Mouse (Mus musculus) embryonic facial prominence, embryonic 15.5 days (tissue): ENCODE data around the gene Ppfibp1. TPM values are rescaled to one million over a fixed set of nuclear protein-coding genes. Genes with fewer than 3 reads are reported as not detected.
"Not testable (repeated sequence)": the region's sequence is repeated elsewhere in the genome, so short reads cannot be mapped to it uniquely, and the experiment has no call there.

ENCODE experiments used
- ATAC-seq: fragments of 200-750 bp; cut with Nextera tagmentation; 2 replicates; pipeline ENCODE4 v1.8.0; 2017; ENCODE audit warnings: low read depth, moderate TSS enrichment; ENCODE audit not compliant: insufficient number of reproducible peaks, low FRiP score, low TSS enrichment
- H3K27ac ChIP-seq: fragments of 300-500 bp; sonication (generic); replicated peaks from 2 replicates; pipeline ENCODE4 v1.5.1; 2015; ENCODE audit warnings: mild to moderate bottlenecking, inconsistent platforms
- H3K27me3 ChIP-seq: fragments of 300-500 bp; sonication (generic); 2 replicates; pipeline ENCODE4 v1.6.1; 2015; ENCODE audit warnings: inconsistent platforms
- H3K36me3 ChIP-seq: fragments of 300-500 bp; sonication (generic); 2 replicates; pipeline ENCODE4 v1.6.1; 2015; ENCODE audit warnings: mild to moderate bottlenecking, inconsistent platforms
- H3K4me1 ChIP-seq: fragments of 300-500 bp; sonication (generic); 2 replicates; pipeline ENCODE4 v1.6.1; 2015; ENCODE audit warnings: inconsistent platforms
- H3K4me2 ChIP-seq: fragments of 300-500 bp; sonication (generic); replicated peaks from 2 replicates; pipeline ENCODE4 v1.6.1; 2015; ENCODE audit warnings: mild to moderate bottlenecking, inconsistent platforms
- H3K4me3 ChIP-seq: fragments of 300-500 bp; sonication (generic); replicated peaks from 2 replicates; pipeline ENCODE4 v1.5.1; 2015; ENCODE audit warnings: mild to moderate bottlenecking, inconsistent platforms
- H3K9ac ChIP-seq: fragments of 300-500 bp; sonication (generic); 2 replicates; pipeline ENCODE4 v1.6.1; 2015; ENCODE audit warnings: inconsistent platforms
- H3K9me3 ChIP-seq: fragments of 300-500 bp; sonication (generic); replicated peaks from 2 replicates; pipeline ENCODE4 v1.6.1; 2016; ENCODE audit warnings: inconsistent platforms
- WGBS: fragments of 180-500 bp; shearing (Covaris S2); methylation state at CpG from one replicate; pipeline ENCODE4 v1.1.7; 2015; 5-methylcytosine and 5-hydroxymethylcytosine counted together
- polyA plus RNA-seq: library from polyadenylated mRNA; unstranded; fragments of >200 nt; fragmentation: Nextera tagmentation; extraction: Ambion mirVana; gene quantifications from 2 replicates; pipeline ENCODE4 v1.2.1, GENCODE M21; 2015

The Ppfibp1 gene
- polyA plus RNA-seq, 1 experiment from 2014 or later, result 54.2 TPM

DNA sequence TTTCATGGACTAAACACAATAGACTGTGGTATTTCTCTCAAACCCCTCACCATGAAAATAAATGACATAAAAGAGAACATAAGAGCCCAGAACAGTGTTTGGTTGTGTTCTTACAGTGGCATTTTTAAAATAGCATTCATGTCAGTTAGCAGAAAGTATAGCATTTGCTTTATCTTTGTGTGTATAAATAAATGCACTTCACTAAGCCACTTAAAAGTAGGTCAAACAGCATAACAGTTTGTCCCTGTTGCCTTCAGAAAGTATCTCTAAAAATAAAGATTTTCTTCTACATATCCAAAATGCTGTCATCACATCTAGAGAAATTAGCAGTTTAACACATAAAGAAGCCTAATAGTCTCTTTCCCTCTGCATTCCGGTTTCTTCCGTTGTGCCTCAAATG lies 30.9 kb upstream of the Ppfibp1 start:
- Histone ChIP-seq H3K4me1 (0 out of 2 replicates have a peak, but pooled peaks cover 3% of the 10 kb centered on the region), H3K27me3 (no peaks in the 10 kb centered on the region), H3K4me3 (no peak overlapping the region), H3K27ac (no peak overlapping the region), H3K9me3 (no peaks in the 10 kb centered on the region), H3K4me2 (no peak overlapping the region), H3K36me3 (no peaks in the 10 kb centered on the region), H3K9ac (no peak overlapping the region)
- ATAC-seq, result no peak
- 87% methylated on average over 2 of the region's 2 CpGs for WGBS

- no peak overlapping the region for H3K9ac ChIP-seq
- no peak overlapping the region for H3K4me2 ChIP-seq
- no peak overlapping the region for H3K27ac ChIP-seq
- H3K4me3 ChIP-seq, result no peak overlapping the region
- ATAC-seq, result no peak
- H3K4me1 ChIP-seq, result no peaks in the 10 kb centered on the region
- no peaks in the 10 kb centered on the region for H3K36me3 ChIP-seq
- no peaks in the 10 kb centered on the region for H3K27me3 ChIP-seq
- WGBS, result 87% methylated on average over 2 of the region's 2 CpGs
- no peaks in the 10 kb centered on the region for H3K9me3 ChIP-seq
Observed at GRCm38 (mm10) chr6:146863154-146863553, 25.1 kb upstream of the Ppfibp1 start.

- not testable (repeated sequence) for H3K27ac ChIP-seq, H3K4me2 ChIP-seq, H3K4me3 ChIP-seq, ATAC-seq, H3K36me3 ChIP-seq, H3K27me3 ChIP-seq, H3K9me3 ChIP-seq, H3K9ac ChIP-seq, H3K4me1 ChIP-seq
- WGBS, result 91% methylated on average over 3 of the region's 5 CpGs
Observed at GRCm38 (mm10) chr6:146864370-146864769, 23.9 kb upstream of the Ppfibp1 start.

DNA sequence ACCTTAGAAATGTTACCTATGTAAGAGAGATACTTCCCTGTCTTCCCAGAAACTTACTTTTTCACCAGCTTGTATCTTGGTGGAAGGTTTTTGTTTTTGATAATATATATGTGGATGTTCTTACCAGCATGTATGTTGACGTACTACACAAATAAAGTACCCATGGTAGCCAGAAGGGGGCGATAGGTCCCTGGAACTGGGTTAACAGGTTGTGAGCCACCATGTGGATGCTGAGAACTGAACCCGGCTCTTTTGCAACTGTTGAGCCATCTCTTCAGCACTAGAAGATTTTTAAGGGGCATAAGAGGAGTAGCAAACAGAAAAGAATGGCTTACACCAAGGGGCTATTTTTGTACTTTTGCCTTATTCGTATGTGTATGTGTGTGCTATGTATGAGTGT lies 22.6 kb upstream of the Ppfibp1 start:
- H3K9ac ChIP-seq, result no peak overlapping the region
- H3K27ac ChIP-seq, result no peak overlapping the region
- no peaks in the 10 kb centered on the region for H3K9me3 ChIP-seq
- H3K27me3 ChIP-seq, result no peaks in the 10 kb centered on the region
- H3K4me2 ChIP-seq, result no peak overlapping the region
- H3K4me3 ChIP-seq, result no peak overlapping the region
- ATAC-seq, result no peak
- no peaks in the 10 kb centered on the region for H3K36me3 ChIP-seq
- 83% methylated on average over 4 of the region's 4 CpGs for WGBS
- no peaks in the 10 kb centered on the region for H3K4me1 ChIP-seq

DNA sequence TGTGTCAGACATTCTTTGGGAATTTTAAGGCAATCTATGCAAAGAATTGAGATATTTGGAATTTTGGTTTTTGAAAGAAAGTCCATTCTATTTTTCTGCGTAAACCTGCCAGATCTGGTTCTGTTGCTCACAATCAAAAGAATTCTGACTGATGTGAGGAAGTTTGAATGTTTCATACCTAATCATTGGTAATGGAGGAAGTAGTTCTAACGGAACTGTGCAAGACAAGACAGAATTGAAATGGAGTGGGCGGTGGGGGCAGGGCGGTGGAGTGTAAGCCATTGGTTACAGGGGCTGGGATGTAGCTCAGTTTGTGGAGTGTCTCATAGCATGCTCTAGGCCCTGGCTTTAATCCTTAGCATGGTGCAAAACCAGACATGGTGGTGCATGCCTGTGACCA lies 16.3 kb upstream of the Ppfibp1 start:
- no peaks in the 10 kb centered on the region for H3K27me3 ChIP-seq
- peaks cover 3% of the 10 kb centered on the region; the same call in 1 of the 2 replicates for H3K9me3 ChIP-seq
- ATAC-seq, result no peak
- no peak overlapping the region for H3K27ac ChIP-seq
- H3K36me3 ChIP-seq, result no peaks in the 10 kb centered on the region
- 85% methylated on average over 4 of the region's 4 CpGs for WGBS
- H3K4me1 ChIP-seq, result no peaks in the 10 kb centered on the region
- H3K4me2 ChIP-seq, result no peak overlapping the region
- H3K4me3 ChIP-seq, result no peak overlapping the region
- no peak overlapping the region for H3K9ac ChIP-seq

- Histone ChIP-seq H3K36me3 (no peaks in the 10 kb centered on the region), H3K9me3 (peaks cover 3% of the 10 kb centered on the region; the same call in 1 of the 2 replicates), H3K4me3 (no peak overlapping the region), H3K4me2 (no peak overlapping the region), H3K4me1 (0 out of 2 replicates have a peak, but pooled peaks cover 3% of the 10 kb centered on the region), H3K9ac (no peak overlapping the region), H3K27ac (no peak overlapping the region), H3K27me3 (no peaks in the 10 kb centered on the region)
- 81% methylated on average over 6 of the region's 6 CpGs for WGBS
- ATAC-seq, result no peak
Observed at GRCm38 (mm10) chr6:146874415-146874814, 13.9 kb upstream of the Ppfibp1 start.

GRCm38 (mm10) chr6:146876820-146877219 lies 11.5 kb upstream of the Ppfibp1 start:
- H3K4me3 ChIP-seq, result no peak overlapping the region
- no peaks in the 10 kb centered on the region for H3K27me3 ChIP-seq
- H3K36me3 ChIP-seq, result no peaks in the 10 kb centered on the region
- H3K4me2 ChIP-seq, result no peak overlapping the region
- H3K9me3 ChIP-seq, result peaks cover 3% of the 10 kb centered on the region; the same call in 1 of the 2 replicates
- no peak overlapping the region for H3K27ac ChIP-seq
- WGBS, result 91% methylated on average over 2 of the region's 2 CpGs
- 0 out of 2 replicates have a peak, but pooled peaks cover 3% of the 10 kb centered on the region for H3K4me1 ChIP-seq
- ATAC-seq, result no peak
- H3K9ac ChIP-seq, result no peak overlapping the region

DNA sequence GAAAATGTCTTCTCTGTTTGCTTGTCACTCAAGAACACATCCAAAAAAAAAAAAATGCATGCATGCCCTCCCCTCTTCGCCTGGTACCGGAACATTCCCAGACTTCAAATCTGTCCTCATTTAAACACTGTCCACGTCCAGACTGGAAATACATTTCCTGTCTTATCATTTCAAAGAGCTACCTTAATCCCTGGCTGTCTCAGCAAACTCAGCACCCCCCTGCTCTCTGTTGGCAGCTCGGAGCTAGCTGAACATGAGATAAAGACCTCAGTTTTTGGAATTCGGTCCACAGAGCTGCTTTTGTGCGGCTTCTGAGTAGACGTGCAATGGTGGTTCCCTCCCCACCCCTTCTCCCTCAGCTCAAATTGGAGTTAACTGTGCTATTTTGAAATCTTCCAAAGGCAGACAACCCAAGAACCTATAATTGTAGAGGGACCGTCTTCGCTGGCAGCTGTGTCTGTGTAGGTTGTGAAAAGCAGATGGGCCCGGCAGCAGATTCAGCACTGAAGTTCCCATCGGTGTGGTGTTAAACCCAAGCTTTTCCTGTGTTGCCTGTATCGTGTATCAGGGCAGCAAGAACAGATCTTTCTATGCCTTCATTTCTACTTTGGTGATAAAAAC lies 10.8 kb upstream of the Ppfibp1 start:
- H3K4me3 ChIP-seq, result no peak overlapping the region
- no peak overlapping the region for H3K9ac ChIP-seq
- H3K9me3 ChIP-seq, result peaks cover 3% of the 10 kb centered on the region; the same call in 1 of the 2 replicates
- no peaks in the 10 kb centered on the region for H3K27me3 ChIP-seq
- no peak overlapping the region for H3K4me2 ChIP-seq
- no peak overlapping the region for H3K27ac ChIP-seq
- ATAC-seq, result no peak
- no peaks in the 10 kb centered on the region for H3K36me3 ChIP-seq
- WGBS, result 73% methylated on average over 12 of the region's 12 CpGs
- 0 out of 2 replicates have a peak, but pooled peaks cover 3% of the 10 kb centered on the region for H3K4me1 ChIP-seq

GRCm38 (mm10) chr6:146878926-146879325 lies 9.4 kb upstream of the Ppfibp1 start:
- Histone ChIP-seq H3K27me3 (no peaks in the 10 kb centered on the region), H3K4me3 (no peak overlapping the region), H3K27ac (no peak overlapping the region), H3K36me3 (no peaks in the 10 kb centered on the region), H3K9ac (no peak overlapping the region), H3K4me1 (0 out of 2 replicates have a peak, but pooled peaks cover 3% of the 10 kb centered on the region), H3K9me3 (peaks cover 3% of the 10 kb centered on the region; the same call in 1 of the 2 replicates), H3K4me2 (no peak overlapping the region)
- WGBS, result 28% methylated on average over 10 of the region's 10 CpGs
- ATAC-seq, result no peak

DNA sequence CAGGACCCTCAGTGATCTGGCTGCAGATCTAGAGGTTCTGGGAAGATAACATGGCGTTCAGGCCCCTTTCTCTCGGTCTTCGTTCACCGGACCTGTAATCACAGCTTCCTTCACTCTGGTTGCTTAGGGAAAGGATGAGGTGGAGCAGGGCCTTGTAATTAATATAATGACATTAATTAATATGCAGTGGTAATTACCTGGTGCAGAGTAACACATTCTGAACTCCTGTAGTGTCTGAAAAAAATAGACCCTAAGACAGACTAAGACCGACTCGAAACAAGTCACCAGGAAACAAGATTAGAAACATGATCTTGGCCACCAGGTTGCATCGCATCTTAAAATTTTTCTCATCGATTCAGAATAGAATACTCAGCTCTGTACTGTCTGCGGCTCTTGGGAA lies 8.4 kb upstream of the Ppfibp1 start:
- no peaks in the 10 kb centered on the region for H3K36me3 ChIP-seq
- no peak overlapping the region for H3K27ac ChIP-seq
- H3K27me3 ChIP-seq, result no peaks in the 10 kb centered on the region
- H3K4me1 ChIP-seq, result peaks cover 4% of the 10 kb centered on the region; the same call in 1 of the 2 replicates
- no peak overlapping the region for H3K4me2 ChIP-seq
- ATAC-seq, result no peak
- no peak overlapping the region for H3K4me3 ChIP-seq
- peaks cover 3% of the 10 kb centered on the region; the same call in 1 of the 2 replicates for H3K9me3 ChIP-seq
- 76% methylated on average over 9 of the region's 9 CpGs for WGBS
- H3K9ac ChIP-seq, result no peak overlapping the region

DNA sequence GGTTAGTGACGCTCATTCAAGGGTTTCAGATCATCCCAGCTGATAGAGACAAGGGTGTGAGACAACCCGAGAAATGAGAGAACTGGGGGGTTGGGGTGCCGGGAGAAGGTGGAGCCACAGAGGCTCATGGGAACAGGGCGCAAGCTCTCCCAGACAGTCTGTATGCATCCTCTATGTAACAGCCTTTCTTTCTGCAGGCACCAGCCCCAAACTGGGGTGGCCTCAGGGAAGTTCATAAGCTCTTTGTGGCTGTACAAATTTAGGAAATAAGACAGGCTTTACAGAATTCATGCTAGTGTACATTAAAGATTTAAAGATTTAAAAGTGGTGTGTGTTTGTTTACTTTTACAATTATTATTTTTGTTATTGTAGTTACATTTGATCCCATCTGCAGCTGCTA lies 8.0 kb upstream of the Ppfibp1 start:
- no peak overlapping the region for H3K4me3 ChIP-seq
- 61% methylated on average over 4 of the region's 4 CpGs for WGBS
- H3K36me3 ChIP-seq, result no peaks in the 10 kb centered on the region
- H3K9ac ChIP-seq, result no peak overlapping the region
- H3K9me3 ChIP-seq, result peaks cover 3% of the 10 kb centered on the region; the same call in 1 of the 2 replicates
- no peaks in the 10 kb centered on the region for H3K27me3 ChIP-seq
- no peak for ATAC-seq
- H3K27ac ChIP-seq, result no peak overlapping the region
- no peak overlapping the region for H3K4me2 ChIP-seq
- H3K4me1 ChIP-seq, result peaks cover 6% of the 10 kb centered on the region; the same call in 1 of the 2 replicates
